Mouse (Mus musculus): Measurements from ENCODE around the gene 0610010K14Rik.

Gene 0610010K14Rik

DNA sequence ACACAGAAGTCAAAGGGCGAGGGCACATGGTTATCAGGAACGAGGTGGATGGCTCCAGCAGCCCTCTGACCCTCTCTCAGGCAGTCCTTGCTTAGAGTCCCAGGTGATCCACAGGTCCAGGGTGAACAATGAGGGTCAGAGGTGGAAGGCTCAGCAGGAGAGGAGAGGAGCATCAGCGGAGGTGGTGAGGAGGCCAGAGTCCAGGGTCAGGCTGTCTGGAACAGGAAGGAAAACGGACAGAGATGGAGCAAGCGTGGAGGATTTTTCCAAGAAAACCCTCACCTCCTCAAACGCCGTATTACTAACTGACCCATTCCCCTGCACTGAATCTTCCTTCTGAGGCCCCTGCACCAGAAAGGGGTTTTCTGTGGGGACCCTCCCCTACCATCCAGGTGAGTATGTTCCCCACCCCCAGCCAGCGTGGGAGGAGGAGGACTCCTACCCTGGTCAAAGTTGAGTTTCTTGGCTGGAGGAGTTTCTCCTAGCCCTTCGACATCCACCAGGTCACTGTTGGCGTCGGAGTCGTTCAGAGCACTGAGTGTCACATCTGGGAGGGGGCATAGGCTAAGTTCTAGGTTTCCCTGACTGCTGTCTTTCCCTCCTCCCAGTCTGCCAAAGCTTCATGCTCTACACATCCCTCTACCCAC lies 2.3 kb downstream of the 0610010K14Rik start:
- DNase-seq (ENCODE audit: low spot score): no peak

DNA sequence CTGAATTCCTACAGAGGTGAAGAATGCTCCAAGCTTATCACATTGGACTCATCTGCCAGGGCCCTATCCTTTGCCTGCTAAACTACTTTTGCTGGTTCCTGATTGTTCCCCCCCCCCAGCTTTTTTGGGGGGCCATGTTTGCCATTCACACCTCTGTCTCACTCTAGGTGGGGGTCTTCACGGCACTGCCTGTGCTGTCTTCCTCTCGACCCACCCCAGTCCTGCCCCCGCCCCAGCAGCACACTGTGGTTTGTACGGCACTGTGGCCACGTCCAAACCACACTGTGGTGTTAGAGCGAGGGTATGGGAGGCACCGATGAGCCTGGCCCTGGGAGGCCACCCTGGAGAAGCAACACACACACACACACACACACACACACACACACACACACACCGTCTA lies 3.2 kb downstream of the 0610010K14Rik start:
- no peak for DNase-seq (ENCODE audit: low spot score)

- DNase-seq (ENCODE audit: low spot score): peak; percentile 59
Measured at GRCm38 (mm10) chr11:70234037-70234436, 3.7 kb downstream of the 0610010K14Rik start.

- DNase-seq (ENCODE audit: low spot score): peak; percentile 50
Measured at GRCm38 (mm10) chr11:70233016-70233415, 4.7 kb downstream of the 0610010K14Rik start.

DNA sequence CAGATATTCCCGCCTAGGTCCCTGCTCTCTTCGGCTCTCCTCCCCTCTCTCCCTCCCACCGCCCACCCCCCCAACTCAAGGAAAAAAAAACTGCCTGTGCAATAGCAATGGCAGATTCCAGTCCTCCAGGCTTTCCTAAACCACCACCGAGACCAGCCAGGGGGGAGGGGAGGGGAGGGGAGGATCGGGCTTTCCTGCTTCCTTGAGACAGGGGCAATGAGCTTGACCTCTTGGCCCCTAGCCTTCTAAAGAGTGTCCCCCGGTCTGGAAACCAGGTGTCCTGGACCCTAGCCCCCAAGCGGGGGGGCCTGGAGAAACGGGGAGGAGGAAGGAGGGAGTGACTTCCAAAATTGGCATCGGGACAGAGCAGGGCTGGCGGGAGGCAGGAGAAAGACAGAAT lies 5.2 kb downstream of the 0610010K14Rik start:
- DNase-seq (ENCODE audit: low spot score): peak; percentile 72

DNA sequence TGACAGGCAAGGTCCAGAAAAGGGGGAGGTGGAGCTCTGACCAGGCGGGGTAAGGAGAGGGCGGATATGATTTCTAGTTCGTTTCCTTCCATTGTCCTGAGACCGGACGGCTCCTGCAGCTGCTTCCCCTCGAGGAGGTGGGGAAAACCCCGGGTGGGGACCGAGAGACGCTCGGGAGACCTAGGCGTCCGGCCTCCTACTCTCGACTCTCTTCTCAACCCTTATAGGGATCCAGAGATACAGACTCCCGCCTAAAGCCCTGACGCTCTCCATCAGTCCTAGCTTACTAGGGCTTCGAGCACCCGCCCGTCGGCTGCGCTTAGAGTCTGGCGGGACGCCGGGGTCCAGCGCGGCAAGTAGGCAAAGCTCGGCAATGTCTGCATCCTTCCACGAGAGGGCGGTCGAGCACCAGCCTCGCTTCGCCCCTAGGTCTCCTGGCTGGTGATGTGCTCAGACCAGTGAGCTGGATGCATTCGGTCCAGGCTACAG lies 7.4 kb downstream of the 0610010K14Rik start:
- DNase-seq (ENCODE audit: low spot score): peak; percentile 84

DNA sequence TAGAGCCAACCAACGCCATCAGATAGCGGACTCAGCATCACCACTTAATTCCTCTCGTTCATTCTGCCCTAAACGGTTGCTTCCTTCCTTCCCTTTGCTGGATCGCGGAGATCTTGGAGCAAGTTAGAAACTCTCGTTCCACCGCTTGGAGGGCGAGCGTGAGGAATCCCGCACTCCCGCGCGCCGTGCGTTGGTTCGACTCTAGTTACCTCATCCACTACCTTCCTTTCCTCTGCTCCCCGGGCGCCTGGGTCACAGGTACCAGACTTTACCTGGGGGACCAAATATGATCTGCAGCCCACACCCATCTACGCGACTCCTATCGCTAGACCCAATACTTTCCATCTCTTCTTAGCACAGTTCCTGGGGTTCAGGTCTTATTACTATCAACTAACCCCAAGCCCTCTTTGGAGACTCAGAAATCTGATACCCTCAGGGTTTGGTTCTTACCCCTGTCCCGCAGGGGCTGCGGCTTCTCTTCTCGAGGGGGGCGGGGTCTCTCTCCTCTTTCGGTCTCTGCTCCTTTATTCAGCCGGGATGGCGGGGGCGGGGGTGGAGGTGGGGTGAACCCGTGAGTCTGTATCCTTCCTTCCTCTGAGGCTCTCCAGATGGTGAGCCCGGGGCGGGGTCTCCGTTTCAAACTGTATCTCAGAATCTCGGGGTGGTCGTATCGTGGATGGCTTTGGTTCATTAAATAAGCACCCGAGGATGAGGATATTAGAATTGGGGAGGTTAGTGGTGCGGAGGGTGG lies 8.3 kb downstream of the 0610010K14Rik start, which contains the start of gene Bcl6b:
Gene Bcl6b, minus strand, starts transcription at position 539 of the 751 bp plus-strand sequence.
- no peak for DNase-seq (ENCODE audit: low spot score)

DNA sequence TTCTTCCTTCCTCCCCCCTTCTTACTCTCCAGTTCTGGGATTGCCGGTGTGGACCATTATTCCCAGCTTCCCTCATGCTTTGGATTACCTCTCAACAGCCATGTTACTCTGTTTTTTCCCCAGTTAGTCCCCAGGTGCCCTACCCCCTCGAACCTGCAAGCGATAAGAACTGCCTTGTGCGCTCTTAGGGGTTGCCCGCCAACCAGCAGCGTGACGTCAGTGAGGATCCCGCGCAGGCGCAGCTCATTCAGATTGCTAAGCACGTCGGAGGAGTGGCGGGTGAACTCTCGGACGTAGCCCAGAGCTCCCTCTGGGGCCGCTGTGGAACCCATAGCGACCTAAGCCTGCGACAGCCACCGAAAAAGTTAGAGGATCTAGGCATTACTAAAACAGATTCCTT lies 8.9 kb downstream of the 0610010K14Rik start:
- DNase-seq (ENCODE audit: low spot score): peak; percentile 76

GRCm38 (mm10) chr11:70227661-70228245 lies 10.0 kb downstream of the 0610010K14Rik start:
- DNase-seq (ENCODE audit: low spot score): no peak

- DNase-seq (ENCODE audit: low spot score): no peak
Measured at GRCm38 (mm10) chr11:70227126-70227525, 10.6 kb downstream of the 0610010K14Rik start.

DNA sequence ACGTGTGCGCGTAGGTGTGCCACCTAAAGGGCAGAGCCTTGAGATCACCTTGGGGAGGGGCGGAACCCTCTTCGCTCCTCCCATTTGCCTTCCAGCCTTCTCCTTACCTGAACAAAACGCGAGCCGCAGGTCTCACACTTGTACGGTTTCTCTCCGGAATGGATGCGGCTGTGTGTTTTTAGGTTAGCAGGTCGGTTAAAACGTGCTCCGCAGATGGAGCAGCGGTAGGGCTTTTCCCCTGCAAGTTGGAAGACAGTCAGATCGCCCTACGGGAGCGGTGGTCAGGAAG lies 11.2 kb downstream of the 0610010K14Rik start:
- no peak for DNase-seq (ENCODE audit: low spot score)

GRCm38 (mm10) chr11:70225798-70226601 lies 11.7 kb downstream of the 0610010K14Rik start:
- no peak for DNase-seq (ENCODE audit: low spot score)

GRCm38 (mm10) chr11:70223724-70224123 lies 14.0 kb downstream of the 0610010K14Rik start:
- no peak for DNase-seq (ENCODE audit: low spot score)

GRCm38 (mm10) chr11:70221603-70222500 lies 15.9 kb downstream of the 0610010K14Rik start:
- DNase-seq (ENCODE audit: low spot score): no peak

GRCm38 (mm10) chr11:70220731-70221602 lies 16.7 kb downstream of the 0610010K14Rik start, which contains the start of gene Slc16a13:
Gene Slc16a13, minus strand, starts transcription at chr11:70221064.
- peak; percentile 88 for DNase-seq (ENCODE audit: low spot score)

DNA sequence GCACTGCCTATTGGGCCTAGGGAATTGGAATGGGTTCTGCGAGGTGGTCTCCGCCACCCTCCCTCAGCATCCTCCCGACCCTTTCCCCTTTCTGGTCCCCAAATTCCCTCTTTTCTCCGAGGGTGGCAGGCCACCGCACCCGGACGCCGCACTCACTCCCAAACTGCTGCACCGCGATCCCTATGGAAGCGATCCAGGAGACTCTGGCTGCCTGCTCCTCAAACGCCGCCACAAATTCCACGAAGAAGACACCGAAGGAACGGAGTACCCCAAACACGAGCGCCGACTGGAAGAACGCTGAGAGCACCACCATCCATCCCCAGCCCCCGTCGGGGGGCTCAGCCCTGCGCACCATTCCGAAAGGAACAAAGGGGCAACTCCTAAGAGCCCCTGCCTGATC lies 17.4 kb downstream of the 0610010K14Rik start:
- peak; percentile 46 for DNase-seq (ENCODE audit: low spot score)

GRCm38 (mm10) chr11:70219873-70220272 lies 17.8 kb downstream of the 0610010K14Rik start:
- no peak for DNase-seq (ENCODE audit: low spot score)

DNA sequence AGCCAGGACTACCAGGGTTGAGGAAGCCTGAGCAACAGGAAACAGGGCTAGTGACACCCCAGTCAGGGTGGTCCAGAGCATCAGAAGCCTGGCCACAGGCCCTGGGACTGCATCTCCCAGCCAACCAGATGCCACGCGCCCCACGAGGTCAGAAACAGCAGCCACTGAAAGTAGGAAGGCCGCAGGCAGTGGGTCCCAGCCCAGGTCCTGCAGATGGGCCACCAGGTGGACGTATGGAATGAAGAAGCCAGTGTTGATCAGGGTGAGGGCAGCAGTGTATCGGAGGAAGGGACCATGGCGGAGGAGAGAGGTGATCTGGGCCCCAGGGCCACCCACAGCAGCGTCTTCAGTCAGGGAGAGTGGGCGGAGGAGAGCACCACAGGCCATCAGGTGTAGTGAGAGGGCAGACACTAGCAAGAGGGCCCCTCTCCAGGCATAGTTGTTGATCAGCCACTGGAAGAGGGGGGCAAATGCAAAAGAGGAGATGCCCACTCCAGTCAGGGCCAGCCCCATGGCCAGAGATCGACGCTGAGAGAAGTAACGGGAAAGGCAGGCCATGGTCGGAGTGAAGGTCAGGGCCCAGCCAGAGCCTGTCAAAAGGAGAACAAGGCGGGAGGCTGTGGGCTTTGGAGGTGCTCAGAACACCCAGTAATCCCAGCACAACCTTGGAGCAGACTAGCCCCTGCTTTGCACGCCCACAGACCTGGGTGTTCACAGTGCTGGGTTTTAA lies 18.8 kb downstream of the 0610010K14Rik start:
- no peak for DNase-seq (ENCODE audit: low spot score)

- DNase-seq (ENCODE audit: low spot score): no peak
Measured at GRCm38 (mm10) chr11:70218039-70218438, 19.7 kb downstream of the 0610010K14Rik start.
